In genomic region chr9:14266470-14266869, GRCm38 (mm10) we compare ENCODE assay signal across 26 mouse cellular contexts. TPM values are rescaled to one million over a fixed set of nuclear protein-coding genes. Genes with fewer than 3 reads are reported as not detected.
A peak's percentile ranks its signal among the peaks of the same experiment; 100 is the strongest.
DNase-seq lines count a peak whose midpoint lies in the region; ATAC-seq and TF ChIP-seq lines count a peak whose summit lies in the region.
"Had no signal": no experiment of that assay in that cellular context is flagged by ENCODE, and none has a peak within 500 bp of the region (broad histone marks: within the 10 kb centered on the region; RNA-seq: fewer than 3 reads in every experiment).

No protein-coding gene starts in this region.

- no peak overlapping the region for H3K4me2 ChIP-seq in stomach, postnatal 0 days (replicated peaks; ENCODE audit: low read depth)
- H3K4me2 ChIP-seq: embryonic facial prominence, embryonic 12.5 days; forebrain, embryonic 12.5 days; heart, embryonic 11.5 days; hindbrain, embryonic 13.5 days; intestine, embryonic 15.5 days had no signal

- DNase-seq in 3T3-L1 (ENCODE audit: low read depth, low spot score) (peak; percentile 15), 416B (ENCODE audit: low read depth) (peak; percentile 19), Patski (ENCODE audit: low read depth, low spot score) (peak; percentile 4)
- DNase-seq in stomach, postnatal 0 days (ENCODE audit: low spot score): no peak
- DNase-seq in layer of hippocampus, postnatal 25 days (ENCODE audit: extremely low spot score in 1 of 2, low spot score in 1 of 2): no peak
- no peak for DNase-seq in heart, postnatal 36 days
- DNase-seq: adrenal gland, postnatal 10 days; adrenal gland, postnatal 36 days; B cell, adult 2 months; cerebellum, adult 18-20 months; cerebellum, adult 9-10 months; cerebellum, postnatal 14 days; gastrocnemius, adult 2 months; gastrocnemius, postnatal 14 days; heart, adult 11 months had no signal

- in situ Hi-C loops in Patski (cut with MboI; ENCODE audit: low pct_unique_long_range_greater_than_20kb): no loop called here

- no peak overlapping the region for H3K4me3 ChIP-seq in stomach, postnatal 0 days (ENCODE audit: low read depth, low read length)
- H3K4me3 ChIP-seq: embryonic facial prominence, embryonic 12.5 days; erythroblast, embryonic 14.5 days; forebrain, embryonic 12.5 days; gastrocnemius, adult 2 months; hindbrain, embryonic 10.5 days; hindbrain, embryonic 13.5 days; intestine, embryonic 15.5 days had no signal

- H3K9me3 ChIP-seq in stomach, postnatal 0 days (ENCODE audit: control insufficient read depth, low read length): no peaks in the 10 kb centered on the region
- H3K9me3 ChIP-seq: embryonic facial prominence, embryonic 12.5 days; forebrain, embryonic 12.5 days; G1E; hindbrain, embryonic 10.5 days; hindbrain, embryonic 13.5 days; intestine, embryonic 15.5 days had no signal

- H3K27ac ChIP-seq in stomach, postnatal 0 days (replicated peaks): no peak overlapping the region
- H3K27ac ChIP-seq: embryonic facial prominence, embryonic 12.5 days; forebrain, embryonic 12.5 days; gastrocnemius, adult 2 months; hindbrain, embryonic 10.5 days; hindbrain, embryonic 13.5 days; intestine, embryonic 15.5 days had no signal

- no peaks in the 10 kb centered on the region for H3K36me3 ChIP-seq in stomach, postnatal 0 days (ENCODE audit: control insufficient read depth, insufficient read depth, low read length)
- H3K36me3 ChIP-seq: embryonic facial prominence, embryonic 12.5 days; forebrain, embryonic 12.5 days; G1E; hindbrain, embryonic 10.5 days; hindbrain, embryonic 13.5 days; intestine, embryonic 15.5 days had no signal

- no peak for TF ChIP-seq CTCF in Patski (IDR thresholded peaks at IDR 0.05)
- no peak for TF ChIP-seq CTCF in stomach, postnatal 0 days (IDR thresholded peaks at IDR 0.05; ENCODE audit: low read depth)

- no peaks in the 10 kb centered on the region for H3K27me3 ChIP-seq in Patski
- no peaks in the 10 kb centered on the region for H3K27me3 ChIP-seq in stomach, postnatal 0 days (ENCODE audit: control insufficient read depth, insufficient read depth, low read length)
- H3K27me3 ChIP-seq: CH12.LX; embryonic facial prominence, embryonic 12.5 days; forebrain, embryonic 12.5 days; hindbrain, embryonic 13.5 days; intestine, embryonic 15.5 days had no signal

- POLR2A ChIA-PET in Patski (lab: Charles Lee): no interaction called here

- 13% methylated on average over 2 of the region's 2 CpGs for WGBS in stomach, postnatal 0 days

- no peak overlapping the region for H3K9ac ChIP-seq in stomach, postnatal 0 days (ENCODE audit: low read length)
- H3K9ac ChIP-seq: embryonic facial prominence, embryonic 12.5 days; forebrain, embryonic 12.5 days; hindbrain, embryonic 13.5 days; intestine, embryonic 15.5 days had no signal

- ATAC-seq in Patski: no peak
- ATAC-seq in stomach, postnatal 0 days (ENCODE audit: low FRiP score, low TSS enrichment): peak; percentile 73
- ATAC-seq: forebrain, embryonic 16.5 days; hindbrain, embryonic 16.5 days; intestine, embryonic 15.5 days had no signal

- no peak for TF ChIP-seq EP300 in stomach, postnatal 0 days (optimal IDR thresholded peaks at IDR 0.05)

- intact Hi-C loops in heart, postnatal 36 days (cut with DNase I): no loop called here

- CTCF ChIA-PET in Patski (lab: Charles Lee): no interaction called here

- H3K4me1 ChIP-seq in stomach, postnatal 0 days (replicated peaks; ENCODE audit: control insufficient read depth, insufficient read depth): no peaks in the 10 kb centered on the region
- H3K4me1 ChIP-seq: embryonic facial prominence, embryonic 12.5 days; forebrain, embryonic 12.5 days; hindbrain, embryonic 10.5 days had no signal

RNA-seq across cellular contexts. Expression of gene Sesn3, which starts 8.4 kb away (rescaled TPM):
- 45.0 TPM for polyA plus RNA-seq in Patski (2021)
- 6.6 and 8.2 TPM in 2 replicates for polyA plus RNA-seq in stomach, postnatal 0 days (2015; fragmentation: Nextera tagmentation; extraction: Ambion mirVana)
- total RNA-seq in layer of hippocampus, postnatal 25 days (2021): 10 to 100 TPM; 65.0 to 67.5 TPM
- 10 to 100 TPM; 23.3 to 25.0 TPM for total RNA-seq in heart, postnatal 36 days (2021)

Comparison
In these comparisons a context has a peak if more than half of its experiments do, and no peak if none do; other contexts are left out.
1. DNase-seq: peak in 3T3-L1 (single experiment), 416B (single experiment) and Patski (single experiment); none in stomach, postnatal 0 days (single experiment), layer of hippocampus, postnatal 25 days (0 of 2) and heart, postnatal 36 days (0 of 2).